Mouse (Mus musculus): Measurements from ENCODE around the gene Stk17b. TPM values are rescaled to one million over a fixed set of nuclear protein-coding genes. Genes with fewer than 3 reads are reported as not detected.

The Stk17b gene
- polyA plus RNA-seq, 1 experiment from 2014 or later, result 5.4 TPM

DNA sequence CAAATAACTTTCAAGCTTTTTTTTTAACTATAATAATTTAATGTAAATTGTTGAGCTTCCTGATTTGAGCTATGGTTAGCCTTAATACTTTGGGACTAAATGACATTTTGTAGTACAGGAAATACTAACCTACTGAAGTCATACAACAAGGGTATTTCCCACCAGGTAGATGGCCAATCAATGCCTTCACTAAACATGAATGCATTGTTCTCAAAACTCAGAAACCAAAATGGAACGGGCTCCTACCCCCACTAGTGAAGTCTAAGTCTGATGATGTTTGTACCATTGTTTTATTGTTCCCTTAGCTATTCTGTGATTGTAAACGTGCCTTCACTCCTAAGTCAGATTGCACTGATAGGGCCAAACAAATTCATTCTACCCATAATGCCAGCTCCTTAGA is 23.2 kb upstream of the Stk17b start:
- Histone ChIP-seq H3K9me3 (no peaks in the 10 kb centered on the region), H3K9ac (replicated peaks) (no peak overlapping the region), H3K4me2 (replicated peaks) (no peak overlapping the region), H3K36me3 (no peaks in the 10 kb centered on the region), H3K27me3 (no peaks in the 10 kb centered on the region), H3K27ac (replicated peaks) (no peak overlapping the region), H3K4me1 (no peaks in the 10 kb centered on the region), H3K4me3 (no peak overlapping the region)
- WGBS, result 76% methylated on average over 2 of the region's 2 CpGs
- ATAC-seq (replicated peaks), result no peak

- no peak for ATAC-seq (replicated peaks)
- Histone ChIP-seq H3K4me1 (no peaks in the 10 kb centered on the region), H3K9me3 (no peaks in the 10 kb centered on the region), H3K4me2 (replicated peaks) (no peak overlapping the region), H3K36me3 (no peaks in the 10 kb centered on the region), H3K4me3 (no peak overlapping the region), H3K27ac (replicated peaks) (no peak overlapping the region), H3K27me3 (no peaks in the 10 kb centered on the region), H3K9ac (replicated peaks) (no peak overlapping the region)
- WGBS, result 81% methylated on average over 3 of the region's 3 CpGs
Observed at GRCm38 (mm10) chr1:53797811-53798210, 12.8 kb upstream of the Stk17b start.

DNA sequence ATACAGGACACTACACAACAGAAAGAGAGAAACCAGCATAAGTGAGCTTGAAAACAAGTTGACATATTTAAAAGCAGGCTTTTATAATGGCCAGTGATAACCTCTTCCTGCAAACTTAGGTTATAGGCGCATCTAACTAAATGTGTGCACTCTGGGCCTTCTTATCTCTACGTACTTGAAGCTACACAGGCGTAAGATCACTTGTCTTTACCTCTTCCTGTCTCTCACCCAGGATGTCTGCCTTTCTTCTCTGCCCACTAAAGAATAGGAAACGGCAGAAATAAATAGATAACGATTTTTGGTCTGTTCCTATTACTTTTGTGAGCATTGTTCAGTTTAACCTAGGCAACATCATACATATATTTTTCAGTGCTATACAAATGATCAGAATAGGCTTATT is 12.1 kb upstream of the Stk17b start:
- H3K9me3 ChIP-seq, result no peaks in the 10 kb centered on the region
- ATAC-seq (replicated peaks), result no peak
- no peak overlapping the region for H3K27ac ChIP-seq (replicated peaks)
- no peak overlapping the region for H3K4me2 ChIP-seq (replicated peaks)
- no peak overlapping the region for H3K9ac ChIP-seq (replicated peaks)
- H3K27me3 ChIP-seq, result no peaks in the 10 kb centered on the region
- 92% methylated on average over 5 of the region's 5 CpGs for WGBS
- no peaks in the 10 kb centered on the region for H3K4me1 ChIP-seq
- H3K4me3 ChIP-seq, result no peak overlapping the region
- H3K36me3 ChIP-seq, result no peaks in the 10 kb centered on the region

DNA sequence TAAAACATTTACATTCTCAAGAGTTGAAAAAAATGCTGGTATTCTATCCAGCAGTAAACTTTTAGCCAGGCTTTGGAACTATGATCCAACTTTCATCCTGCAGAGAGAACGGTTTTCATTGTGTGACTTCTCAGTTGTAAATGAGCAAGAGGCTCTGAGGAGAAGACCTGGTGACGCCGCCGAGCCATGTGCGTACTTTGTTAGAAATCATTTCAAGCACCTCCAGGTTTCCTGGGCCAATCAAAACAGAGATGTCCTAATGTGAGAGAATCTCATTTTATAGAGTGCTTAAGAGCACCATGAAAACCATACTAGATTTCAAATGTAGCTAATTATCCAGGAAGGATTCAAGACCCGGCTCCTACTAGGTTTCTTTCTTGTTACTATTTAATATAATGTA is 11.2 kb upstream of the Stk17b start:
- no peak overlapping the region for H3K27ac ChIP-seq (replicated peaks)
- no peaks in the 10 kb centered on the region for H3K4me1 ChIP-seq
- no peaks in the 10 kb centered on the region for H3K27me3 ChIP-seq
- no peaks in the 10 kb centered on the region for H3K36me3 ChIP-seq
- no peaks in the 10 kb centered on the region for H3K9me3 ChIP-seq
- 90% methylated on average over 6 of the region's 6 CpGs for WGBS
- H3K4me2 ChIP-seq (replicated peaks), result no peak overlapping the region
- no peak for ATAC-seq (replicated peaks)
- no peak overlapping the region for H3K4me3 ChIP-seq
- H3K9ac ChIP-seq (replicated peaks), result no peak overlapping the region

- no peak overlapping the region for H3K27ac ChIP-seq (replicated peaks)
- H3K4me1 ChIP-seq, result no peaks in the 10 kb centered on the region
- 82% methylated on average over 4 of the region's 4 CpGs for WGBS
- H3K36me3 ChIP-seq, result no peaks in the 10 kb centered on the region
- no peak overlapping the region for H3K4me3 ChIP-seq
- H3K9me3 ChIP-seq, result no peaks in the 10 kb centered on the region
- no peaks in the 10 kb centered on the region for H3K27me3 ChIP-seq
- no peak overlapping the region for H3K4me2 ChIP-seq (replicated peaks)
- no peak for ATAC-seq (replicated peaks)
- no peak overlapping the region for H3K9ac ChIP-seq (replicated peaks)
Observed at GRCm38 (mm10) chr1:53795591-53795990, 10.6 kb upstream of the Stk17b start.

DNA sequence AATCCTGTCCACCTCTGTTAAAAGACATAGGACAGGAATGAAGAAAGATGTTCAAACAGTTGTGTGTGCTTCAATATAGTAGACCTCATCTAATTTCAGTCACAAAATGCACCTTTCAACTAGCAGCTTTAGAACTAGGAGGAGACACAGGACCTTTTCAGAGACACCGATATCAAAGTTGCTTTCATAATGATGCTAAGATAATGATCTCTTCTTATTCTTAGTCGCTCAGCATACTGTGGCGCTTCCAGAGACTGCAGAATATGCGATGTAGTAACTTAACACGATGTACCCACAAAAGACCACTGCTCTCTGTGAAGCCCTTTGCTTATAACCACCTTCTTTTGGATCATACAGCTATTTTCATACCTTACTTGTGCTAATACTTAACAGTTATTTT is 10.1 kb upstream of the Stk17b start:
- H3K4me3 ChIP-seq, result no peak overlapping the region
- no peaks in the 10 kb centered on the region for H3K4me1 ChIP-seq
- WGBS, result 94% methylated on average over 5 of the region's 5 CpGs
- H3K4me2 ChIP-seq (replicated peaks), result no peak overlapping the region
- no peak overlapping the region for H3K27ac ChIP-seq (replicated peaks)
- no peaks in the 10 kb centered on the region for H3K9me3 ChIP-seq
- no peak for ATAC-seq (replicated peaks)
- H3K36me3 ChIP-seq, result no peaks in the 10 kb centered on the region
- H3K27me3 ChIP-seq, result no peaks in the 10 kb centered on the region
- no peak overlapping the region for H3K9ac ChIP-seq (replicated peaks)

DNA sequence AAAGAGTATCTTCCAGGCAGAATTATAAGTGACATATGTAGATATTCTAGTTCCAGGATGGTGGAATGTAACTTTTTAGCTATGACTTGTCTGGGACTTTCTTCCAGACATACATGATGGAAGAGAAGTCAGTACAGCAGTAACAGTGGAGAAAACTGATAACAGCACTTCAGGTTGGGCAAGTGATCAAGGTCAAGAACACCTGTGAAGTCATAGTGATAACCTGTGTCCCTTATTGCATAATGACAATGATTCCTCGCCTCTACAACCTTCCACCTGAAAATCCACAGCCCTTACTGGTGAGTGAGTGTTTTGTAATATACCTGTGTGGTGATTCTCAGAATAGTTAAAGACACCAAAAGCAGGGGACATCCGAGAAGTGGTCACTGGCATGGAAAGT is 9.3 kb upstream of the Stk17b start:
- H3K9me3 ChIP-seq, result no peaks in the 10 kb centered on the region
- H3K4me1 ChIP-seq, result no peaks in the 10 kb centered on the region
- no peak overlapping the region for H3K4me3 ChIP-seq
- no peak overlapping the region for H3K27ac ChIP-seq (replicated peaks)
- H3K27me3 ChIP-seq, result no peaks in the 10 kb centered on the region
- no peak overlapping the region for H3K9ac ChIP-seq (replicated peaks)
- H3K4me2 ChIP-seq (replicated peaks), result no peak overlapping the region
- ATAC-seq (replicated peaks), result no peak
- 83% methylated on average over 2 of the region's 2 CpGs for WGBS
- H3K36me3 ChIP-seq, result no peaks in the 10 kb centered on the region

DNA sequence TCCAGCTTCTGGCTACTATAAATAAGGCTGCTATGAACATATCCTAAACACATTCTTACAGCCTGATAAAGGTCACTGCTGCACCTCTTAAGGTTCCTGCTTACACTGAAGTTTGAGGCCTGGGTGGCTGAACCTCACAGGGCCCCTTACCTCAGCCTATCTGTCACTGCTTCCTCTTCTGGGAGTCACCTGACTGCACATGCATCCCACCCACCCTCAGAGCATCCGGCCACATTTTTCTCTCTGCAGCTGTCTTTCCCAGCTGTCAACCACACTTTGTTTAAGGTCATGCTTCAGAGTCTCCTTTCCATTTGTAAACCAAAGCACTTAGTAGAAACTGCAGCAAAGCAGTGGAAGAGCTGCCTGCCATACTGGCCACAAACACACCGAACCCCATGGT is 6.3 kb upstream of the Stk17b start:
- Histone ChIP-seq H3K4me2 (replicated peaks) (no peak overlapping the region), H3K4me3 (no peak overlapping the region), H3K27me3 (no peaks in the 10 kb centered on the region), H3K4me1 (no peaks in the 10 kb centered on the region), H3K9ac (replicated peaks) (no peak overlapping the region), H3K36me3 (no peaks in the 10 kb centered on the region), H3K9me3 (no peaks in the 10 kb centered on the region), H3K27ac (replicated peaks) (no peak overlapping the region)
- no peak for ATAC-seq (replicated peaks)
- WGBS, result 89% methylated on average over 2 of the region's 2 CpGs

GRCm38 (mm10) chr1:53784291-53784720 is 718 bp downstream of the Stk17b start:
- Histone ChIP-seq H3K4me1 (peaks cover 8% of the 10 kb centered on the region), H3K4me3 (peak overlapping the region; percentile 93), H3K36me3 (no peaks in the 10 kb centered on the region), H3K4me2 (replicated peaks) (peak overlapping the region; percentile 95), H3K9me3 (no peaks in the 10 kb centered on the region), H3K27ac (replicated peaks) (no peak overlapping the region), H3K9ac (replicated peaks) (peak overlapping the region; percentile 57), H3K27me3 (no peaks in the 10 kb centered on the region)
- WGBS, result under 1% methylated on average over 17 of the region's 17 CpGs
- ATAC-seq (replicated peaks), result peak; percentile 51

DNA sequence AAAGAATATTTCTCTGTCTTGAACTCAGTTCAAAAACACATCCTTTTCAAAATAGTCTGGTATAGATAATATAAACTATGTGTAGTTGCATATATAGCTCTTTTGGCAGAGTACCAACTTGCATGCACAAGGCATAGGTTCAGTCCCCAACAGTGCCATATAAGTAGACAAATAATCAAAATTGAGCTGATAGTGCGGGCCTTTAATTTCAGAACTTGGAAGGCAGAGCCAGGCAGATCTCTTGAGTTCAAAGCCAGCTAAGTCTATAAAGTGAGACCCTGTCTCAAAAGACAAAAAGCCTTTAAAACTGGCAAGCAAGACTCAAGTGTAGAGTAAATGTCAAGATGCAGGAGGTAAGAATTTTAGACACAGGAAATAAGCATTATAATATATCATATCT is 2.1 kb downstream of the Stk17b start:
- no peak overlapping the region for H3K4me2 ChIP-seq (replicated peaks)
- no peaks in the 10 kb centered on the region for H3K36me3 ChIP-seq
- no peak overlapping the region for H3K9ac ChIP-seq (replicated peaks)
- H3K9me3 ChIP-seq, result no peaks in the 10 kb centered on the region
- peaks cover 8% of the 10 kb centered on the region for H3K4me1 ChIP-seq
- H3K27me3 ChIP-seq, result no peaks in the 10 kb centered on the region
- H3K27ac ChIP-seq (replicated peaks), result no peak overlapping the region
- H3K4me3 ChIP-seq, result no peak overlapping the region
- no peak for ATAC-seq (replicated peaks)
- WGBS, result 97% methylated on average over 1 of the region's 1 CpGs

DNA sequence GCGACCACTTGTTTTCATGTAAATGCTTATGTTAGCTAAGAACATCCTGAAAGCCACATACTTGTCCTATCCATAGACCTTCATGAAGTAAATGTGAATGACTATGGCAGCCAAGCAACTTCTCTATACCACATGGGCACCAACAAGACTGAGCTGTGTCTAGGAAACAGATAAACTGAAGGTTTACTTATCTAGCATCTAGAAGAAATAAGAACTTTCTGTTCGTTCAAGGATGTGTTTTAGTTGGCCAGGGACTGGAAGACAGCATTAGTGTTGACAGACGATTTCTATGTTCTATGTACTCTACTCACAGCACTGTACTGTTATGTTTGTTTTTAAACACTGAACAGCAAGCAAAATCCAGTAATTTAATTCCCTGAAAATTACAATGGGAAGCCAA is 2.9 kb downstream of the Stk17b start:
- H3K4me3 ChIP-seq, result no peak overlapping the region
- peaks cover 8% of the 10 kb centered on the region for H3K4me1 ChIP-seq
- no peaks in the 10 kb centered on the region for H3K36me3 ChIP-seq
- no peak overlapping the region for H3K4me2 ChIP-seq (replicated peaks)
- H3K27ac ChIP-seq (replicated peaks), result no peak overlapping the region
- H3K9ac ChIP-seq (replicated peaks), result no peak overlapping the region
- no peaks in the 10 kb centered on the region for H3K9me3 ChIP-seq
- no peak for ATAC-seq (replicated peaks)
- H3K27me3 ChIP-seq, result no peaks in the 10 kb centered on the region
- WGBS, result 89% methylated on average over 3 of the region's 3 CpGs

DNA sequence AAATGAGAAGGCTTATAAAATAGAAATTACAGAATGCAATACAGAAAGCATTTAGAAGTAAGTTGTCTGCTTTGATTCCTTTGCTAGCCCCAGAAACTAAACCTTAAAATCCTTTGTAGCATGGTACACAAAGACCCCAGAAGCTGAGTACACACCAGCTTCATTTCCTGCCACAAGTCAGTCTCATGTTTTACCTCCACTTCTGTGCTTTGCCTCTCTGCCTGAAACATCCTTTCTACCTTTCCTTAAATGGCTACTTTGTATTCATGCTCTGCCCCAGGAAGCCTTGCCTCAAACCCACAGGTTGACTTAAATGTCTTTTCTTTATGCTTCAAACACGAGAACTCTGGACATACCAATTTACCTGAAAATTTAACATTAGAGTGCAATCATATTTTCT is 3.7 kb downstream of the Stk17b start:
- 77% methylated on average over 1 of the region's 1 CpGs for WGBS
- H3K36me3 ChIP-seq, result no peaks in the 10 kb centered on the region
- no peak overlapping the region for H3K27ac ChIP-seq (replicated peaks)
- no peak overlapping the region for H3K4me2 ChIP-seq (replicated peaks)
- no peaks in the 10 kb centered on the region for H3K27me3 ChIP-seq
- no peaks in the 10 kb centered on the region for H3K9me3 ChIP-seq
- H3K4me1 ChIP-seq, result peaks cover 8% of the 10 kb centered on the region
- no peak for ATAC-seq (replicated peaks)
- H3K9ac ChIP-seq (replicated peaks), result no peak overlapping the region
- H3K4me3 ChIP-seq, result no peak overlapping the region

- Histone ChIP-seq H3K27ac (replicated peaks) (no peak overlapping the region), H3K4me3 (no peak overlapping the region), H3K27me3 (no peaks in the 10 kb centered on the region), H3K36me3 (no peaks in the 10 kb centered on the region), H3K9ac (replicated peaks) (no peak overlapping the region), H3K4me1 (no peaks in the 10 kb centered on the region), H3K4me2 (replicated peaks) (no peak overlapping the region), H3K9me3 (no peaks in the 10 kb centered on the region)
- no peak for ATAC-seq (replicated peaks)
- WGBS, result 95% methylated on average over 7 of the region's 7 CpGs
Observed at GRCm38 (mm10) chr1:53776176-53776905, 8.7 kb downstream of the Stk17b start.
